Mouse (Mus musculus) C2C12 (cell line): ENCODE results near the gene 2010111I01Rik.
A peak's percentile ranks its signal among the peaks of the same experiment; 100 is the strongest.

Experiments used
- FOSL1 ChIP-seq: IDR thresholded peaks from one replicate; pipeline ENCODE4 v1.8.0; 2011; ENCODE audit warnings: mild to moderate bottlenecking, low read length; ENCODE audit not compliant: poor library complexity, insufficient read depth, severe bottlenecking
- MAX ChIP-seq: IDR thresholded peaks from one replicate; pipeline ENCODE4 v1.6.1; 2011; ENCODE audit warnings: mild to moderate bottlenecking, control low read depth

- peak; percentile 38 for TF ChIP-seq MAX
- TF ChIP-seq FOSL1, result no peak
Measured at GRCm38 (mm10) chr13:63247631-63248030, 282.9 kb downstream of the 2010111I01Rik start.
